8 mouse cellular contexts compared by ENCODE assay signal in genomic region chr9:96436901-96437804, GRCm38 (mm10). TPM values are rescaled to one million over a fixed set of nuclear protein-coding genes. Genes with fewer than 3 reads are reported as not detected.
DNase-seq lines count a peak whose midpoint lies in the region; ATAC-seq and TF ChIP-seq lines count a peak whose summit lies in the region.

No protein-coding gene starts in this region.

- H3K27me3 ChIP-seq in testis, adult 2 months (ENCODE audit: control insufficient read depth, insufficient read depth, low read length), result no peaks in the 10 kb centered on the region
- H3K27me3 ChIP-seq in limb, embryonic 13.5 days, result 0 out of 2 replicates have a peak, but pooled peaks cover 4% of the 10 kb centered on the region

- H3K27ac ChIP-seq in testis, adult 2 months (ENCODE audit: control insufficient read depth, insufficient read depth, low read depth, low read length), result peak overlapping the region; percentile 78
- peak overlapping the region; percentile 67; the same call in 1 of the 2 replicates for H3K27ac ChIP-seq in limb, embryonic 13.5 days

- TF ChIP-seq CTCF in testis, adult 2 months (IDR thresholded peaks at IDR 0.05; ENCODE audit: control insufficient read depth, insufficient read depth, insufficient replicate concordance, low read depth, low read length), result no peak

- no peaks in the 10 kb centered on the region for H3K36me3 ChIP-seq in testis, adult 2 months (ENCODE audit: control insufficient read depth, insufficient read depth, low read length)
- H3K36me3 ChIP-seq in limb, embryonic 13.5 days, result no peaks in the 10 kb centered on the region

- 14% methylated on average over 28 of the region's 28 CpGs for WGBS in limb, embryonic 13.5 days

- DNase-seq in cerebellum, adult 9-10 months, result peak; percentile 19
- DNase-seq in cerebellum, adult 8-10 months, result no peak
- DNase-seq in testis, postnatal 10 days (ENCODE audit: low spot score), result no peak
- peak; percentile 54 for DNase-seq in heart, postnatal 4 days
- DNase-seq in retina, embryonic 14.5 days (ENCODE audit: low spot score), result peak; percentile 26
- DNase-seq in layer of hippocampus, adult 9-11 months, result no peak

- H3K4me1 ChIP-seq in testis, adult 2 months (ENCODE audit: control insufficient read depth, insufficient read depth, low read length), result peaks cover 15% of the 10 kb centered on the region
- peaks cover 38% of the 10 kb centered on the region for H3K4me1 ChIP-seq in limb, embryonic 13.5 days

- no peak for TF ChIP-seq POLR2A in testis, adult 2 months (IDR thresholded peaks at IDR 0.05; ENCODE audit: control insufficient read depth, low read depth, low read length)

- H3K9ac ChIP-seq in limb, embryonic 13.5 days, result peak overlapping the region; percentile 76

- ATAC-seq in limb, embryonic 13.5 days (ENCODE audit: low FRiP score, low read depth), result peak; percentile 18; the same call in 1 of the 2 replicates

- no peaks in the 10 kb centered on the region for H3K9me3 ChIP-seq in limb, embryonic 13.5 days

- H3K4me3 ChIP-seq in testis, adult 2 months (ENCODE audit: control insufficient read depth, low read depth, low read length), result peak overlapping the region; percentile 32
- H3K4me3 ChIP-seq in limb, embryonic 13.5 days, result peak overlapping the region; percentile 50

- H3K4me2 ChIP-seq in limb, embryonic 13.5 days (replicated peaks), result peak overlapping the region; percentile 88

RNA-seq across cellular contexts. Expression of gene Rnf7, which starts 41.3 kb away (rescaled TPM):
- polyA plus RNA-seq in testis, adult 2 months (2012; rRNA removed), result 321 and 364 TPM in 2 replicates
- 10 to 100 TPM; 81.0 to 94.0 TPM for total RNA-seq in heart, postnatal 4 days (2021)
- 246 and 254 TPM in 2 replicates for polyA plus RNA-seq in limb, embryonic 13.5 days (2015; fragmentation: Nextera tagmentation; extraction: Ambion mirVana)

Comparison
In these comparisons a context has a peak if more than half of its experiments do, and no peak if none do; other contexts are left out.
1. DNase-seq: peak in cerebellum, adult 9-10 months (single experiment), heart, postnatal 4 days (single experiment) and retina, embryonic 14.5 days (single experiment); none in cerebellum, adult 8-10 months (single experiment), testis, postnatal 10 days (single experiment) and layer of hippocampus, adult 9-11 months (single experiment).